Mouse (Mus musculus) thymus, adult 2 months (tissue): ENCODE results near the gene Copz2. TPM values are rescaled to one million over a fixed set of nuclear protein-coding genes. Genes with fewer than 3 reads are reported as not detected.

Source experiments
- DNase-seq: peaks from one replicate; pipeline ENCODE4 v3.0.0; 2021
- H3K27ac ChIP-seq: fragments of 200-500 bp; 2 replicates; pipeline ENCODE4 v1.5.1; 2012; ENCODE audit warnings: low read length, control low read depth; ENCODE audit not compliant: control insufficient read depth, insufficient read depth
- H3K27me3 ChIP-seq: fragments of 200-500 bp; 2 replicates; pipeline ENCODE4 v1.6.1; 2012; ENCODE audit warnings: mild to moderate bottlenecking, low read length, moderate library complexity, mixed read lengths; ENCODE audit not compliant: control insufficient read depth, insufficient read depth
- H3K36me3 ChIP-seq: fragments of 200-500 bp; 2 replicates; pipeline ENCODE4 v1.6.1; 2012; ENCODE audit warnings: mild to moderate bottlenecking, low read length, moderate library complexity; ENCODE audit not compliant: control insufficient read depth, insufficient read depth
- H3K4me1 ChIP-seq: fragments of 200-500 bp; replicated peaks from 2 replicates; pipeline ENCODE4 v1.6.1; 2012; ENCODE audit warnings: low read length; ENCODE audit not compliant: control insufficient read depth, insufficient read depth
- H3K4me3 ChIP-seq: fragments of 200-500 bp; 2 replicates; pipeline ENCODE4 v1.5.1; 2012; ENCODE audit warnings: mild to moderate bottlenecking, low read length, control low read depth, moderate library complexity; ENCODE audit not compliant: control insufficient read depth, insufficient read depth
- CTCF ChIP-seq: fragments of 200-500 bp; IDR thresholded peaks from 2 replicates; pipeline ENCODE4 v1.5.1; 2012; ENCODE audit warnings: mild to moderate bottlenecking, control low read depth, low read length, moderate library complexity, borderline replicate concordance; ENCODE audit not compliant: control insufficient read depth, poor library complexity, insufficient read depth; ENCODE audit errors: extremely low read depth
- POLR2A ChIP-seq: fragments of 200-500 bp; IDR thresholded peaks from 2 replicates; pipeline ENCODE4 v1.6.1; 2012; ENCODE audit warnings: mild to moderate bottlenecking, low read length, control low read depth, moderate library complexity; ENCODE audit not compliant: control insufficient read depth, poor library complexity, insufficient read depth; ENCODE audit errors: extremely low read depth
- WGBS: fragments of 180-500 bp; shearing (Covaris S2); methylation state at CpG from one replicate; pipeline ENCODE4 v1.1.7; 2018; 5-methylcytosine and 5-hydroxymethylcytosine counted together
- polyA plus RNA-seq: library from polyadenylated mRNA; depleted of rRNA; stranded (reverse); fragments of >200 nt; gene quantifications from 2 replicates; pipeline ENCODE4 v1.2.3, GENCODE M21; 2012; rRNA removed

Copz2 gene
- polyA plus RNA-seq, 1 experiment, result 25.3 TPM

GRCm38 (mm10) chr11:96906431-96907161 is 56.9 kb downstream of the Copz2 start:
- Histone ChIP-seq H3K4me3 (no peak overlapping the region), H3K27ac (no peak overlapping the region), H3K27me3 (no peaks in the 10 kb centered on the region), H3K4me1 (peaks cover 7% of the 10 kb centered on the region), H3K36me3 (peaks cover 14% of the 10 kb centered on the region; the same call in 1 of the 2 replicates)
- DNase-seq, result no peak
- 91% methylated on average over 15 of the region's 15 CpGs for WGBS
- TF ChIP-seq POLR2A (no peak), CTCF (no peak)

- no peak for TF ChIP-seq POLR2A
- TF ChIP-seq CTCF, result no peak
- no peak for DNase-seq
- Histone ChIP-seq H3K27me3 (no peaks in the 10 kb centered on the region), H3K36me3 (peaks cover 14% of the 10 kb centered on the region; the same call in 1 of the 2 replicates), H3K4me1 (peaks cover 27% of the 10 kb centered on the region), H3K27ac (no peak overlapping the region), H3K4me3 (no peak overlapping the region)
- WGBS, result 98% methylated on average over 12 of the region's 12 CpGs
Measured at GRCm38 (mm10) chr11:96908594-96908993, 58.9 kb downstream of the Copz2 start.

GRCm38 (mm10) chr11:96910003-96910402 is 60.3 kb downstream of the Copz2 start:
- Histone ChIP-seq H3K4me1 (peaks cover 29% of the 10 kb centered on the region), H3K36me3 (peaks cover 14% of the 10 kb centered on the region; the same call in 1 of the 2 replicates), H3K27ac (no peak overlapping the region), H3K27me3 (no peaks in the 10 kb centered on the region), H3K4me3 (no peak overlapping the region)
- WGBS, result 44% methylated on average over 7 of the region's 7 CpGs
- peak; percentile 74 for DNase-seq
- peak; percentile 78; the same call in 1 of the 2 replicates for TF ChIP-seq CTCF
- no peak for TF ChIP-seq POLR2A

Other genes starting within 250 kb of the Copz2 start
- gene Snx11, start 72.3 kb upstream of the Copz2 start, polyA plus RNA-seq, result 25.0 and 26.2 TPM in 2 replicates
- gene Cbx1, start 60.7 kb upstream of the Copz2 start, polyA plus RNA-seq, result 52.3 and 61.2 TPM in 2 replicates
- gene Nfe2l1, start 19.9 kb upstream of the Copz2 start, polyA plus RNA-seq, result 136 and 170 TPM in 2 replicates
- 94.2 and 95.5 TPM in 2 replicates for gene Cdk5rap3, start 66.6 kb downstream of the Copz2 start, polyA plus RNA-seq
- 0.98 and 1.3 TPM in 2 replicates for gene Prr15l, start 78.2 kb downstream of the Copz2 start, polyA plus RNA-seq
- 22.5 and 25.7 TPM in 2 replicates for gene Pnpo, start 94.1 kb downstream of the Copz2 start, polyA plus RNA-seq
- 46.6 and 63.0 TPM in 2 replicates for gene Sp2, start 133.1 kb downstream of the Copz2 start, polyA plus RNA-seq
- 5.6 TPM in 2 replicates for gene Sp6, start 163.5 kb downstream of the Copz2 start, polyA plus RNA-seq
- gene Scrn2, start 180.1 kb downstream of the Copz2 start, polyA plus RNA-seq, result 18.6 and 20.5 TPM in 2 replicates
- gene Lrrc46, start 191.5 kb downstream of the Copz2 start, polyA plus RNA-seq, result 0.46 and 0.58 TPM in 2 replicates
- 90.1 and 95.4 TPM in 2 replicates for gene Mrpl10, start 191.7 kb downstream of the Copz2 start, polyA plus RNA-seq
- gene Osbpl7, start 200.8 kb downstream of the Copz2 start, polyA plus RNA-seq, result 36.7 and 37.7 TPM in 2 replicates